Mouse (Mus musculus) embryonic facial prominence, embryonic 14.5 days (tissue): Measurements from ENCODE around the gene Abca7. TPM values are rescaled to one million over a fixed set of nuclear protein-coding genes. Genes with fewer than 3 reads are reported as not detected.
"Not testable (repeated sequence)": the region's sequence is repeated elsewhere in the genome, so short reads cannot be mapped to it uniquely, and the experiment has no call there.

Source experiments
- ATAC-seq: fragments of 200-750 bp; cut with Nextera tagmentation; 2 replicates; pipeline ENCODE4 v1.8.0; 2017; ENCODE audit warnings: low read depth, moderate number of reproducible peaks, moderate TSS enrichment
- DNase-seq: peaks from one replicate; pipeline ENCODE4 v3.0.0-alpha.2; 2015; ENCODE audit warnings: low spot score
- H3K27ac ChIP-seq: fragments of 300-500 bp; sonication (generic); replicated peaks from 2 replicates; pipeline ENCODE4 v1.5.1; 2014; ENCODE audit warnings: low read depth, mild to moderate bottlenecking, low read length, moderate library complexity
- H3K27me3 ChIP-seq: fragments of 300-500 bp; sonication (generic); replicated peaks from 2 replicates; pipeline ENCODE4 v1.6.1; 2014; ENCODE audit warnings: low read length; ENCODE audit not compliant: control insufficient read depth, insufficient read depth
- H3K36me3 ChIP-seq: fragments of 300-500 bp; sonication (generic); 2 replicates; pipeline ENCODE4 v1.6.1; 2014; ENCODE audit warnings: low read length, mixed read lengths; ENCODE audit not compliant: control insufficient read depth, insufficient read depth
- H3K4me1 ChIP-seq: fragments of 300-500 bp; sonication (generic); 2 replicates; pipeline ENCODE4 v1.6.1; 2014; ENCODE audit warnings: antibody characterized with exemption, low read length; ENCODE audit not compliant: control insufficient read depth, insufficient read depth
- H3K4me2 ChIP-seq: fragments of 300-500 bp; sonication (generic); 2 replicates; pipeline ENCODE4 v1.6.1; 2014; ENCODE audit warnings: low read depth, mild to moderate bottlenecking, low read length, moderate library complexity, mixed read lengths
- H3K4me3 ChIP-seq: fragments of 300-500 bp; sonication (generic); 2 replicates; pipeline ENCODE4 v1.5.1; 2014; ENCODE audit warnings: low read depth, mild to moderate bottlenecking, low read length
- H3K9ac ChIP-seq: fragments of 300-500 bp; sonication (generic); 2 replicates; pipeline ENCODE4 v1.6.1; 2014; ENCODE audit warnings: low read depth, mild to moderate bottlenecking, low read length, moderate library complexity, mixed read lengths
- H3K9me3 ChIP-seq: fragments of 300-500 bp; sonication (generic); 2 replicates; pipeline ENCODE4 v1.6.1; 2016; ENCODE audit warnings: low read length; ENCODE audit not compliant: control insufficient read depth
- WGBS: fragments of 180-500 bp; shearing (Covaris S2); extraction: QIAGEN DNeasy Blood & Tissue Kit; methylation state at CpG from one replicate; pipeline ENCODE4 v1.1.7; 2014; 5-methylcytosine and 5-hydroxymethylcytosine counted together
- polyA plus RNA-seq: library from polyadenylated mRNA; unstranded; fragments of >200 nt; fragmentation: Nextera tagmentation; extraction: Ambion mirVana; gene quantifications from 2 replicates; pipeline ENCODE4 v1.2.1, GENCODE M21; 2014

Abca7 gene
- polyA plus RNA-seq, 1 experiment from 2014 or later, result 2.5 TPM

DNA sequence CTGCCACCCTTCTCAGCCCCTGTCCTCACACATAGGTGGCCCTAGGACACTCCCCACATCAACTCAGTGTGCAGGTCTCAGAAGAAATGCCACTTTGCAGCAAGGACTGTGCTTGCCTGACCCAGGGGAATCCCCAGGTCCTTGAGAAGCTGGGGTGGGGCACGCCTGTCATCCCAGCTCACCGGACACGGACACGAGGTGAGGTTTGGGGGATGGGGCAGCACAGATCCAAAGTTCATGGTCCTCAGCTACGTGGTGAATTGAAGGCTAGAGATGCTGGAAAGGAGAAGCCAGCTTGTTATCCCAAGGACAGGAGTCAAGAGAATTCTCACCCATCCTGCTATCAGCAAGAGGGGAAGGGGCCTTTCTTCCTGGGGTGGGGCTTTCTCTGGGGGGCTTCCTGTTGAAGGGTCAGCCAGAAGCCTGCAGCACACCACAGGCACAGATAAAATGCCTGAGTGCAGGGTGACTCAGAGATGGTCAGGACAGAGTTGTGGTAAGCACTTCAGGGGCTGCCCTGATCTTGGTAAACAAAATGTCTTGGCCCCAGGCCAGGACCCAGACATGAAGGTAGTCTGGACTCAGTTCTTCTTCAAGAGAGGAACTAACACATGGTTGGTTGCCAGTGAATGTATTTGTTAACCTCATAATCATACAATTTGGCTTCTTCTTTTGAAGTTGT, 36.6 kb downstream of the Abca7 start:
- H3K4me2 ChIP-seq, result no peak overlapping the region
- no peaks in the 10 kb centered on the region for H3K9me3 ChIP-seq
- ATAC-seq (peak; percentile 32; the same call in 1 of the 2 replicates), DNase-seq (peak; percentile 56)
- no peaks in the 10 kb centered on the region for H3K27me3 ChIP-seq
- H3K4me1 ChIP-seq, result 0 out of 2 replicates have a peak, but pooled peaks cover 7% of the 10 kb centered on the region
- peaks cover 36% of the 10 kb centered on the region for H3K36me3 ChIP-seq
- H3K4me3 ChIP-seq, result no peak overlapping the region
- 70% methylated on average over 5 of the region's 5 CpGs for WGBS
- H3K9ac ChIP-seq, result no peak overlapping the region
- H3K27ac ChIP-seq, result peak overlapping the region; percentile 44

DNA sequence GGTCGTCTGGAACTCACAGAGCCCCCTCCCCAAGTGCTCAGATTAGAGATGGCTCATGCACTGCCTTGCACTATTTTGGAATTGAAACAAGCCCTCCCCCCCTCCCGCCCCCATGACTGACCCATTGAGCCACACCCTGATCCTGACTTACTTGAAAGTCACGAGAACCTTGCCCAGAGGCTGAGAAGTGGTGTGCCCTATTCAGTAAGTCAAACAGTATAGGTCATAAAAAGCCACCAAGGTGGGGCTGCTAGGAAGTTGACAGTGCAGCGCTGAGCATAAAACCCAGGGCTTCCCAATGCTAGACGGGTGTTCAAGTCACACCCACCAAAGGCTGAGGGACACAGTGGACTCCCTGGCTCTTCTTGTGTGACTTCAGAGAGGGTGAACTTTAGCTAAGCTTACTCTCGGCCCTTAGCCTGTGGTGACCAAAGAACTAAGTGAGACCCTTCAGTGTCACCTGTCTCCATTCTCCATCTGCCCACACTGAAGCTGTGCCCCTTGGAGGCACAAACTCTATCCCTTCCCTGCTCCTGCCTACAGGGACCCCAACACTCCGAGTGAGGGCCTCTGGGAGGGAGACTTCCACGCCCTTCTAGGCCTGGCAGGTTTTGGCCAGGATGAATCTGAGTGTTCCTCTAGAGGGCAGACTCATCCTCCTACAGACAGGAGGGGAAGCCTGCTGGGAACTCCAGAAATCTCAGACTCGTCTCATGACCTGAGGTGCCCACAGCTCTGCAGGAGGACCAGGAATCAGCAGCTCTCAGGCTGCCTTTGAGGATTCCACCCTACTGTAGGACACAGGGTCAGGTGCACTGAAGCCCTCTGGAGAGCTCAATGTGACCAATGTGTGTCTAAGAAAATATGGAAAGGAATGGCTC, 37.5 kb downstream of the Abca7 start:
- H3K4me2 ChIP-seq, result no peak overlapping the region
- H3K36me3 ChIP-seq, result peaks cover 41% of the 10 kb centered on the region
- ATAC-seq (0 out of 2 replicates have a peak, but pooled peaks have one; percentile 31), DNase-seq (peak; percentile 68)
- WGBS, result 38% methylated on average over 9 of the region's 9 CpGs
- 0 out of 2 replicates have a peak, but pooled peaks cover 7% of the 10 kb centered on the region for H3K4me1 ChIP-seq
- H3K4me3 ChIP-seq, result no peak overlapping the region
- H3K9ac ChIP-seq, result peak overlapping the region; percentile 15; the same call in 1 of the 2 replicates
- H3K9me3 ChIP-seq, result no peaks in the 10 kb centered on the region
- H3K27ac ChIP-seq, result peak overlapping the region; percentile 21
- H3K27me3 ChIP-seq, result no peaks in the 10 kb centered on the region

DNA sequence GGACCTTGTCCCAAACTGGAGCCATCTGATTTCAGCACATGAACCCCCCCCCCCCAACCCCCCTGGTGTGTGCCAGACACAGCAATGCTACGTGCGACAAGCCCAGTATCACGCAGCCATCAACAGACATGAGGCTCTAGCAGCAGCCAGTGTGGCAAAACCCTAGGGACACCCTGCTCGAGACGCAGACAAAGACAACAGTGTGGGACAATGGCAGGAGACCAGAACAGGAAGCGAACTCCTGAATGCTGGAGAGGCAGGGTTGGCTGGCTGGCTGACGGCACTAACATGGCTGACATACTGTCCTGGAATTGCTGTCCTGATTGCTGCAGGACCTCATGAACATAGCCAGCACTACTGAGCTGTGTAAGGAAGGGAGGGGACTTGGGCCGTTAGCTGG, 38.9 kb downstream of the Abca7 start:
- no peaks in the 10 kb centered on the region for H3K9me3 ChIP-seq
- no peak for ATAC-seq
- WGBS, result 71% methylated on average over 8 of the region's 8 CpGs
- H3K27ac ChIP-seq, result no peak overlapping the region
- H3K27me3 ChIP-seq, result no peaks in the 10 kb centered on the region
- H3K36me3 ChIP-seq, result peaks cover 41% of the 10 kb centered on the region
- H3K4me2 ChIP-seq, result no peak overlapping the region
- H3K4me3 ChIP-seq, result no peak overlapping the region
- DNase-seq, result no peak
- H3K9ac ChIP-seq, result no peak overlapping the region
- H3K4me1 ChIP-seq, result 0 out of 2 replicates have a peak, but pooled peaks cover 7% of the 10 kb centered on the region

DNA sequence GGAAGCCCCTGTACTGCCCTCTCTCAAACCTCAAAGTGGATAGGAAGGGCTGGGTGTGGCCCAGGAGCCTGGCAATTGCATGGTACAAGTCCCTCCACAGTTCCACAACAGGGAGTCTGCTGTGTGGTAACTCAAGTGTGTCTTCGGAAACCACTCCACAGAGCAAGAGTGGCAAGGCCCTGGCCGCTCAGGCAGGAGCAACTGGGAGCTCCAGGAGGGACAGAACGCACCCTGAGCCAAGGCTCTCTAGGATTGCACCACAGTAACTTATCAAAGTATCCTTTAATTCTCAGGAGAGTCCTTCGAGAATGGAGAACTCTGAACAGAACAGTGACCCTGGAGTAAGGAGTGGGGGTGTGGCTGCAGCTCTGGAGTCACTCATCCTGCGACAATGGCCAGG, 39.4 kb downstream of the Abca7 start:
- Histone ChIP-seq H3K4me2 (no peak overlapping the region), H3K27ac (no peak overlapping the region), H3K4me3 (no peak overlapping the region), H3K9ac (no peak overlapping the region), H3K9me3 (no peaks in the 10 kb centered on the region), H3K36me3 (peaks cover 41% of the 10 kb centered on the region), H3K27me3 (no peaks in the 10 kb centered on the region), H3K4me1 (0 out of 2 replicates have a peak, but pooled peaks cover 7% of the 10 kb centered on the region)
- no peak for DNase-seq
- no peak for ATAC-seq
- WGBS, result 92% methylated on average over 5 of the region's 5 CpGs

DNA sequence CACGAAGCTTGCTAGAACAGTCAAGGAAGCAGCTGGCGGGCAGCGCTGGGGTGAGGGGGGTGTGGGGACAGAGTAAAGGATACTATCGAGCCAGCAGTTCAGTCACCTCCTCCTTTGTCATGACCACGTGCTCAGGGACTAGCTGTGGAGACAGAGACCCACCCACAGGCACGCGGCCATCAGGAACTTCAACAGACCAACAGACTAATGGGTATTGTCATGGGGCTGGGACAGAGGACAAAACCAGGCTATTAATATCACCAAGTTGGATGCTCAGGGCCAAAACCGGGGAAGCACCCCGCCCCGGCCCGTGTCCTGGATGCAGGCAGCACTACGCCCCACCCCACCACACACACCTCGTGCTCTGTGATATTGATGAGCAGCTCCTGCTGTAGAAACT, 40.5 kb downstream of the Abca7 start:
- 0 out of 2 replicates have a peak, but pooled peaks cover 7% of the 10 kb centered on the region for H3K4me1 ChIP-seq
- DNase-seq (no peak), ATAC-seq (no peak)
- 95% methylated on average over 13 of the region's 13 CpGs for WGBS
- peaks cover 41% of the 10 kb centered on the region for H3K36me3 ChIP-seq
- H3K4me2 ChIP-seq, result no peak overlapping the region
- H3K27me3 ChIP-seq, result no peaks in the 10 kb centered on the region
- H3K27ac ChIP-seq, result no peak overlapping the region
- H3K9me3 ChIP-seq, result no peaks in the 10 kb centered on the region
- H3K9ac ChIP-seq, result no peak overlapping the region
- H3K4me3 ChIP-seq, result no peak overlapping the region

DNA sequence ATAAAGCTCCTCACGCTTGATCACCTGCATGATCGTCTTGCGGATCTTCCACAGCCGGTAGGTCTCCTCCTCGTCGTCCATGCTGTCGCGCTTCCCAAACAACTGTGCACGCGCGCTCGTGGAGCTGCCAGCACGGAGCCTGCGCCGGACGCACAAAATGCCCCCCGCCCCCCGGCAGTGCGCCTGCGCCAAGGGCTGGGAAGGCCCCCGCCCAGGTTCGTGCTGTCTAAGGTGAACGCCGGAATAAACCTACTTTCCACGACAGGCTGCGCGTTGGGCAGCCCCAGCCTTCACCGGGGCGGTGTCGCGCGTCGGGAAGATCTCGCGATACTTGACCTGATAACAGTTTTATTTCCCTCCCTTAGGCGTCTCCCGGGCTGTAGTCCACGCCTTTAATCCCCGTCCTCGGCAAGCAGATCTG, 43.3 kb downstream of the Abca7 start, which contains the start of gene Polr2e:
Gene Polr2e (minus strand): TSS at position 237 of the 421 bp plus-strand sequence.
- Histone ChIP-seq H3K27me3 (no peaks in the 10 kb centered on the region), H3K4me3 (peak within 1 kb of the TSS; percentile 76), H3K9ac (peak within 1 kb of the TSS; percentile 77), H3K36me3 (peaks cover 39% of the 10 kb centered on the region), H3K4me1 (no peaks in the 10 kb centered on the region), H3K4me2 (peak within 1 kb of the TSS; percentile 76), H3K27ac (peak within 1 kb of the TSS; percentile 57; the same call in 1 of the 2 replicates), H3K9me3 (no peaks in the 10 kb centered on the region)
- ATAC-seq (peak; percentile 99), DNase-seq (peak; percentile 98)
- under 1% methylated on average over 37 of the region's 40 CpGs for WGBS

DNA sequence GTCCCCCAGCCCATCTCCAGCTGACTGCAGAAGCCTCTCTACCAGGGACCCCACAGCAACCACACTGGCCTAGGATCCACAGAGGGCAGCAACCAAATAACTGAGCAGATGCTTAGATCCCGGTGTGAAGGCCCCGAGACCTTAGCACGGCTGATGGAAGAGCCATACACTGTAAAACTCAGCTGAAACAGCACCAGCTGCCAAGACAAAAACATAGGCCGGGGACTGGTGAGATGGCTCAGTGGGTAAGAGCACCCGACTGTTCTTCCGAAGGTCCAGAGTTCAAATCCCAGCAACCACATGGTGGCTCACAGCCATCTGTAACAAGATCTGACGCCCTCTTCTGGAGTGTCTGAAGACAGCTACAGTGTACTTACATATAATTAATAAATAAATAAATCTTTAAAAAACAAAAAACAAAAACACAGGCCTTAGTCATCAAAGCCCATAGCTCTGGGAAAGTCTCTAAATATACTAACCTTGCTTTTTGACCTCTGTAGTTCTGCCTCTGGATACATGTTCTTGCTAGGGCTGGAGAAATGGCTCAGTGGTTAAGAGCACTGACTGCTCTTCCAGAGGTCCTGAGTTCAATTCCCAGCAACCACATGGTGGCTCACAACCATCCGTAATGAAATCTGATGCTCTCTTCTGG, 45.2 kb downstream of the Abca7 start:
- H3K4me3 ChIP-seq, H3K27ac ChIP-seq, H3K9me3 ChIP-seq, H3K9ac ChIP-seq, H3K27me3 ChIP-seq, H3K4me2 ChIP-seq, ATAC-seq, H3K4me1 ChIP-seq, DNase-seq: not testable (repeated sequence)
- H3K36me3 ChIP-seq, result peaks cover 19% of the 10 kb centered on the region
- WGBS, result 83% methylated on average over 8 of the region's 8 CpGs

DNA sequence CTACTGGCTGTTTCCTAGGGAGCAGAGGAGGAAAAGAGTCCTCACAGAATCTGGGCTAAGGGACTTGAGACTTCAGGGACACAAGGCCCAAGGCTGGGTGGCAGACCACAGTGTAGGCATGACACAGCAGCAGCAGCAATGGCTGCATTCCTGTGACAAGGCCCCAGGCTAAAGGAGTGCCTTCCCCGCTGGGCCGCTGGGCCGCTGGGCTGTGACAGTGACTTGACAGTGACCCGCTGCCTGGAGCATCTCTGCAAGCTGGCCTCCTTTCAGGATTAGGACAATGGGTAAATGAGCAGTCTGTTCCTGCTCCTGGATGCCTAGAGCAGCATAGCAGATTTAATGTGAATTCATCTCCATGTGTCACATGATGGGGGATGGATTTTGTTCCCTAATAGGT, 47.8 kb downstream of the Abca7 start:
- H3K4me3 ChIP-seq, result no peak overlapping the region
- no peak overlapping the region for H3K4me2 ChIP-seq
- ATAC-seq (no peak), DNase-seq (no peak)
- no peak overlapping the region for H3K27ac ChIP-seq
- peaks cover 6% of the 10 kb centered on the region for H3K4me1 ChIP-seq
- no peak overlapping the region for H3K9ac ChIP-seq
- 36% methylated on average over 4 of the region's 4 CpGs for WGBS
- H3K27me3 ChIP-seq, result no peaks in the 10 kb centered on the region
- H3K36me3 ChIP-seq, result no peaks in the 10 kb centered on the region
- no peaks in the 10 kb centered on the region for H3K9me3 ChIP-seq
